In the genomic region with DNA sequence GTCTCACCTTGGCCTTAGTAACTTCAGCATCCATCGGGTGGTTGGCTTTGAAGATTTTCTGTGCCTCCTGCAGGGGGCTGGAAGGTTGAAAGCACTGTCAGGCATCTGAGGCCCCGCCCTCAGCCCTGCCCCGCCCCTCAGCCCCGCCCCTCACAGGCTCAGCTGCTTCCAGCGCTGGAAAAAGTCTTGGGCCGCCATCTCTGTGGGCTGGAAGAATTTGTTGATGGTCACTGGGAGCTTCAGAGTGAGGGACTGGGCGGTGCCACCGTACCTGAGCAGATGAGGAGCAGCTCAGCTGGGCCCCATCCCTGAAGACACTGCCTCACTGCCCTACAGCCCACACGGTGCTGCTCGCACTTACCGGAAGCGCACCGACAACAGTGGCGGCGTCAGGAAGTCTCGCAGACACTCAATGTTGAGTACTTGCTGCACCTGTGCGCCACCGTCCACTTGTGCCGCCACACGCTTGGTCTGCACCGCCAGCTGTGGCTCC, we compare ENCODE assay signal across 8 mouse cellular contexts. TPM values are rescaled to one million over a fixed set of nuclear protein-coding genes. Genes with fewer than 3 reads are reported as not detected.
DNase-seq lines count a peak whose midpoint lies in the region; ATAC-seq lines count a peak whose summit lies in the region.

No protein-coding gene starts in this region.

- peak overlapping the region; percentile 34 for H3K4me3 ChIP-seq in heart, embryonic 11.5 days (ENCODE audit: low read depth, low read length)
- H3K4me3 ChIP-seq in limb, embryonic 12.5 days (replicated peaks), result peak overlapping the region; percentile 27
- peak overlapping the region; percentile 22 for H3K4me3 ChIP-seq in midbrain, embryonic 12.5 days

- peak overlapping the region; percentile 59; the same call in 1 of the 2 replicates for H3K9ac ChIP-seq in heart, embryonic 11.5 days (ENCODE audit: low read depth, low read length)
- H3K9ac ChIP-seq in limb, embryonic 12.5 days (replicated peaks), result peak overlapping the region; percentile 23; the same call in 1 of the 2 replicates
- H3K9ac ChIP-seq in midbrain, embryonic 12.5 days (replicated peaks), result peak overlapping the region; percentile 39

- peak overlapping the region; percentile 46 for H3K27ac ChIP-seq in heart, embryonic 11.5 days (ENCODE audit: low read depth, low read length)
- peak overlapping the region; percentile 78 for H3K27ac ChIP-seq in limb, embryonic 12.5 days
- H3K27ac ChIP-seq in midbrain, embryonic 12.5 days (replicated peaks), result peak overlapping the region; percentile 27; the same call in 1 of the 2 replicates

- H3K9me3 ChIP-seq in heart, embryonic 11.5 days (replicated peaks; ENCODE audit: control insufficient read depth, low read length), result no peaks in the 10 kb centered on the region
- H3K9me3 ChIP-seq in limb, embryonic 12.5 days, result no peaks in the 10 kb centered on the region
- no peaks in the 10 kb centered on the region for H3K9me3 ChIP-seq in midbrain, embryonic 12.5 days

- peak overlapping the region; percentile 61 for H3K4me2 ChIP-seq in heart, embryonic 11.5 days
- H3K4me2 ChIP-seq in limb, embryonic 12.5 days, result peak overlapping the region; percentile 53
- H3K4me2 ChIP-seq in midbrain, embryonic 12.5 days (replicated peaks), result peak overlapping the region; percentile 48

- 9% methylated on average over 21 of the region's 21 CpGs for WGBS in heart, embryonic 11.5 days (ENCODE audit: insufficient replicate concordance)
- 17% methylated on average over 21 of the region's 21 CpGs for WGBS in limb, embryonic 12.5 days
- WGBS in midbrain, embryonic 12.5 days, result 12% methylated on average over 21 of the region's 21 CpGs

- H3K36me3 ChIP-seq in heart, embryonic 11.5 days (ENCODE audit: control insufficient read depth, insufficient read depth, low read length), result peaks cover 36% of the 10 kb centered on the region
- peaks cover 73% of the 10 kb centered on the region for H3K36me3 ChIP-seq in limb, embryonic 12.5 days
- peaks cover 66% of the 10 kb centered on the region for H3K36me3 ChIP-seq in midbrain, embryonic 12.5 days

- ATAC-seq in heart, embryonic 11.5 days (replicated peaks; ENCODE audit: insufficient number of reproducible peaks, low FRiP score, low TSS enrichment), result 0 out of 2 replicates have a peak, but pooled peaks have one; percentile 29
- ATAC-seq in activated CD4-positive, CD25-positive, alpha-beta regulatory T cell, adult 4 months, result peak; percentile 81
- ATAC-seq in limb, embryonic 12.5 days (ENCODE audit: insufficient number of reproducible peaks, insufficient read depth, low FRiP score, low TSS enrichment, low read depth), result no peak
- ATAC-seq in midbrain, embryonic 12.5 days (ENCODE audit: low FRiP score, low read depth), result peak; percentile 28; the same call in 1 of the 2 replicates

- peaks cover 26% of the 10 kb centered on the region for H3K4me1 ChIP-seq in heart, embryonic 11.5 days (ENCODE audit: control insufficient read depth, insufficient read depth, low read length)
- H3K4me1 ChIP-seq in limb, embryonic 12.5 days (replicated peaks), result peaks cover 36% of the 10 kb centered on the region
- peaks cover 41% of the 10 kb centered on the region for H3K4me1 ChIP-seq in midbrain, embryonic 12.5 days

- no peak for DNase-seq in heart, adult 8-10 months (ENCODE audit: low spot score)
- DNase-seq in forelimb bud, embryonic 11.5 days (ENCODE audit: low read depth, low spot score), result peak; percentile 40
- DNase-seq in thymus, postnatal 0 days (ENCODE audit: low spot score), result peak; percentile 84
- DNase-seq in right cerebral cortex, postnatal 36 days (ENCODE audit: low spot score in 2 of 2), result no peak

- no peaks in the 10 kb centered on the region for H3K27me3 ChIP-seq in heart, embryonic 11.5 days (ENCODE audit: control insufficient read depth, insufficient read depth, low read length)
- no peaks in the 10 kb centered on the region for H3K27me3 ChIP-seq in limb, embryonic 12.5 days
- no peaks in the 10 kb centered on the region for H3K27me3 ChIP-seq in midbrain, embryonic 12.5 days

RNA-seq across cellular contexts. Expression of a gene that starts 5.4 kb away (rescaled TPM):
- polyA plus RNA-seq in heart, embryonic 11.5 days (2014; fragmentation: Nextera tagmentation; extraction: Ambion mirVana), result 12.2 and 12.8 TPM in 2 replicates
- total RNA-seq in heart, adult 8-10 months (2022), result 10 to 100 TPM; 14.9 to 18.5 (median 17.4) TPM
- polyA plus RNA-seq in activated CD4-positive, CD25-positive, alpha-beta regulatory T cell, adult 4 months (2017; shearing (Covaris generic)), result 10 to 100 TPM in 1 of 2 experiments, 1 to 10 TPM in 1; 7.3 to 19.3 TPM
- polyA plus RNA-seq in limb, embryonic 12.5 days (2016; fragmentation: Nextera tagmentation; extraction: Ambion mirVana), result 21.6 and 24.8 TPM in 2 replicates
- 25.8 and 29.7 TPM in 2 replicates for polyA plus RNA-seq in midbrain, embryonic 12.5 days (2016; fragmentation: Nextera tagmentation; extraction: Ambion mirVana)
- 13.2 and 13.8 TPM in 2 replicates for polyA plus RNA-seq in thymus, postnatal 0 days (2015; fragmentation: Nextera tagmentation; extraction: Ambion mirVana)

RNA-seq across cellular contexts. Expression of a gene that starts 8.8 kb away (rescaled TPM):
- 47.3 and 51.9 TPM in 2 replicates for polyA plus RNA-seq in heart, embryonic 11.5 days (2014; fragmentation: Nextera tagmentation; extraction: Ambion mirVana)
- 10 to 100 TPM; 79.8 to 88.1 (median 85.0) TPM for total RNA-seq in heart, adult 8-10 months (2022)
- polyA plus RNA-seq in activated CD4-positive, CD25-positive, alpha-beta regulatory T cell, adult 4 months (2017; shearing (Covaris generic)), result 10 to 100 TPM; 12.2 to 20.1 TPM
- polyA plus RNA-seq in limb, embryonic 12.5 days (2016; fragmentation: Nextera tagmentation; extraction: Ambion mirVana), result 116 and 127 TPM in 2 replicates
- polyA plus RNA-seq in midbrain, embryonic 12.5 days (2016; fragmentation: Nextera tagmentation; extraction: Ambion mirVana), result 177 and 180 TPM in 2 replicates
- 59.0 and 60.0 TPM in 2 replicates for polyA plus RNA-seq in thymus, postnatal 0 days (2015; fragmentation: Nextera tagmentation; extraction: Ambion mirVana)

RNA-seq across cellular contexts. Expression of a gene that starts 28.0 kb away (rescaled TPM):
- 69.1 and 77.3 TPM in 2 replicates for polyA plus RNA-seq in heart, embryonic 11.5 days (2014; fragmentation: Nextera tagmentation; extraction: Ambion mirVana)
- 10 to 100 TPM; 61.0 to 74.9 (median 67.2) TPM for total RNA-seq in heart, adult 8-10 months (2022)
- 1 to 10 TPM; 6.8 to 8.0 TPM for polyA plus RNA-seq in activated CD4-positive, CD25-positive, alpha-beta regulatory T cell, adult 4 months (2017; shearing (Covaris generic))
- 74.2 and 77.6 TPM in 2 replicates for polyA plus RNA-seq in limb, embryonic 12.5 days (2016; fragmentation: Nextera tagmentation; extraction: Ambion mirVana)
- 91.0 and 92.9 TPM in 2 replicates for polyA plus RNA-seq in midbrain, embryonic 12.5 days (2016; fragmentation: Nextera tagmentation; extraction: Ambion mirVana)
- polyA plus RNA-seq in thymus, postnatal 0 days (2015; fragmentation: Nextera tagmentation; extraction: Ambion mirVana), result 34.5 and 37.5 TPM in 2 replicates

RNA-seq across cellular contexts. Expression of a gene that starts 31.7 kb away (rescaled TPM):
- 205 and 218 TPM in 2 replicates for polyA plus RNA-seq in heart, embryonic 11.5 days (2014; fragmentation: Nextera tagmentation; extraction: Ambion mirVana)
- 100 to 1,000 TPM; 178 to 199 (median 189) TPM for total RNA-seq in heart, adult 8-10 months (2022)
- 1 to 10 TPM; 1.3 to 2.3 TPM for polyA plus RNA-seq in activated CD4-positive, CD25-positive, alpha-beta regulatory T cell, adult 4 months (2017; shearing (Covaris generic))
- polyA plus RNA-seq in limb, embryonic 12.5 days (2016; fragmentation: Nextera tagmentation; extraction: Ambion mirVana), result 615 and 666 TPM in 2 replicates
- 605 and 652 TPM in 2 replicates for polyA plus RNA-seq in midbrain, embryonic 12.5 days (2016; fragmentation: Nextera tagmentation; extraction: Ambion mirVana)
- polyA plus RNA-seq in thymus, postnatal 0 days (2015; fragmentation: Nextera tagmentation; extraction: Ambion mirVana), result 147 and 158 TPM in 2 replicates

RNA-seq across cellular contexts. Expression of a gene that starts 41.7 kb away (rescaled TPM):
- not detected in 2 replicates for polyA plus RNA-seq in heart, embryonic 11.5 days (2014; fragmentation: Nextera tagmentation; extraction: Ambion mirVana)
- total RNA-seq in heart, adult 8-10 months (2022), result not detected
- polyA plus RNA-seq in activated CD4-positive, CD25-positive, alpha-beta regulatory T cell, adult 4 months (2017; shearing (Covaris generic)), result not detected
- 0.11 TPM in 1 of 2 replicates, not detected in the other for polyA plus RNA-seq in limb, embryonic 12.5 days (2016; fragmentation: Nextera tagmentation; extraction: Ambion mirVana)
- 0.20 TPM in 1 of 2 replicates, not detected in the other for polyA plus RNA-seq in midbrain, embryonic 12.5 days (2016; fragmentation: Nextera tagmentation; extraction: Ambion mirVana)
- polyA plus RNA-seq in thymus, postnatal 0 days (2015; fragmentation: Nextera tagmentation; extraction: Ambion mirVana), result 0.23 and 0.25 TPM in 2 replicates

Comparison
In these comparisons a context has a peak if more than half of its experiments do, and no peak if none do; other contexts are left out.
1. H3K27ac ChIP-seq: peak in every context shown above with its lines; median percentile 78 in limb, embryonic 12.5 days; 46 in heart, embryonic 11.5 days; 27 in midbrain, embryonic 12.5 days.
2. DNase-seq: peak in forelimb bud, embryonic 11.5 days (single experiment) and thymus, postnatal 0 days (single experiment); none in heart, adult 8-10 months (single experiment) and right cerebral cortex, postnatal 36 days (0 of 2).
3. Peak in every context shown above with its lines, with median percentiles within 50 percentile points of each other: H3K4me2 ChIP-seq, H3K4me3 ChIP-seq and H3K9ac ChIP-seq.